Mouse (Mus musculus) midbrain, embryonic 11.5 days (tissue): ENCODE measurements around the gene Med24. TPM values are rescaled to one million over a fixed set of nuclear protein-coding genes. Genes with fewer than 3 reads are reported as not detected.
"Not testable (repeated sequence)": the region's sequence is repeated elsewhere in the genome, so short reads cannot be mapped to it uniquely, and the experiment has no call there.

Source experiments
- ATAC-seq: fragments of 200-750 bp; cut with Nextera tagmentation; 2 replicates; pipeline ENCODE4 v1.8.0; 2017; ENCODE audit warnings: moderate TSS enrichment, moderate library complexity; ENCODE audit not compliant: low FRiP score
- DNase-seq: peaks from one replicate; pipeline ENCODE4 v3.0.0; 2015; ENCODE audit warnings: low spot score; ENCODE audit errors: missing footprints
- H3K27ac ChIP-seq: fragments of 300-500 bp; sonication (generic); 2 replicates; pipeline ENCODE4 v1.5.1; 2014; ENCODE audit warnings: low read depth, low read length
- H3K27me3 ChIP-seq: fragments of 300-500 bp; sonication (generic); 2 replicates; pipeline ENCODE4 v1.6.1; 2014; ENCODE audit warnings: mild to moderate bottlenecking, low read length, moderate library complexity, mixed read lengths; ENCODE audit not compliant: control insufficient read depth, insufficient read depth
- H3K36me3 ChIP-seq: fragments of 300-500 bp; sonication (generic); 2 replicates; pipeline ENCODE4 v1.6.1; 2014; ENCODE audit warnings: mild to moderate bottlenecking, low read length, moderate library complexity, mixed read lengths; ENCODE audit not compliant: control insufficient read depth, insufficient read depth
- H3K4me1 ChIP-seq: fragments of 300-500 bp; sonication (generic); 2 replicates; pipeline ENCODE4 v1.6.1; 2014; ENCODE audit warnings: low read length; ENCODE audit not compliant: control insufficient read depth, insufficient read depth
- H3K4me2 ChIP-seq: fragments of 300-500 bp; sonication (generic); 2 replicates; pipeline ENCODE4 v1.6.1; 2014; ENCODE audit warnings: mild to moderate bottlenecking, moderate library complexity
- H3K4me3 ChIP-seq: fragments of 300-500 bp; sonication (generic); 2 replicates; pipeline ENCODE4 v1.5.1; 2014; ENCODE audit warnings: low read depth, low read length
- H3K9ac ChIP-seq: fragments of 300-500 bp; sonication (generic); 2 replicates; pipeline ENCODE4 v1.6.1; 2014; ENCODE audit warnings: low read length
- H3K9me3 ChIP-seq: fragments of 300-500 bp; sonication (generic); 2 replicates; pipeline ENCODE4 v1.6.1; 2016; ENCODE audit warnings: low read length; ENCODE audit not compliant: control insufficient read depth
- WGBS: fragments of 180-500 bp; shearing (Covaris S2); extraction: QIAGEN DNeasy Blood & Tissue Kit; methylation state at CpG from one replicate; pipeline ENCODE4 v1.1.7; 2014; 5-methylcytosine and 5-hydroxymethylcytosine counted together
- polyA plus RNA-seq: library from polyadenylated mRNA; unstranded; fragments of >200 nt; fragmentation: Nextera tagmentation; extraction: Ambion mirVana; gene quantifications from 2 replicates; pipeline ENCODE4 v1.2.1, GENCODE M21; 2014

The Med24 gene
- polyA plus RNA-seq, 1 experiment from 2014 or later: 67.1 TPM

DNA sequence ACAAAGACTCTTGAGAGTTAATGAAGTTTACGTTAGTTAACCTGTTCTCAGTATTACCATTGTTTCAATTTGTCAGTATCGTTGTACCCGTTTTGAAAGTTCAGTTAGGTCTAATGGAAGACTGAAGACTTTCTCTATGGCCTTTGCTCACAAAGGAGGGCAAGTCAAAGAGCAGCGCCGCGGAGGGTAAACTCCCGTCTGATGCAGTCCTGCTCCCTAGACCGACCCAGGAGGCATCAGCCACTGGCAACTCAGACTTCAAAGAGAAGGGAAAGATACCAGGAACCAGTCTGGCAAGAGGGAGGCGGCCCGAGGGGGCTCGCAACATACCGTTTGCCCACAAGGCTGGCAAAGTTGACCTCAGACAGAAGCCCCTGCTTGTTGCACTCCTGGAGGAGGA, 15.5 kb downstream of the Med24 start:
- no peak for DNase-seq
- H3K9me3 ChIP-seq: no peaks in the 10 kb centered on the region
- peaks cover 24% of the 10 kb centered on the region for H3K36me3 ChIP-seq
- WGBS: 89% methylated on average over 12 of the region's 12 CpGs
- H3K27me3 ChIP-seq: no peaks in the 10 kb centered on the region
- ATAC-seq: no peak
- no peaks in the 10 kb centered on the region; the same call in 1 of the 2 replicates for H3K4me1 ChIP-seq
- H3K27ac ChIP-seq: no peak overlapping the region
- H3K4me3 ChIP-seq: no peak overlapping the region
- no peak overlapping the region for H3K9ac ChIP-seq
- H3K4me2 ChIP-seq: no peak overlapping the region

GRCm38 (mm10) chr11:98712009-98712408, 17.2 kb downstream of the Med24 start:
- not testable (repeated sequence) for H3K4me2 ChIP-seq, H3K9ac ChIP-seq, H3K4me1 ChIP-seq, ATAC-seq, DNase-seq, H3K9me3 ChIP-seq, H3K4me3 ChIP-seq, H3K27me3 ChIP-seq, H3K27ac ChIP-seq
- peaks cover 27% of the 10 kb centered on the region for H3K36me3 ChIP-seq
- 92% methylated on average over 6 of the region's 6 CpGs for WGBS

- DNase-seq: no peak
- Histone ChIP-seq H3K27ac (no peak overlapping the region), H3K27me3 (no peaks in the 10 kb centered on the region), H3K4me2 (no peak overlapping the region), H3K9ac (no peak overlapping the region), H3K4me3 (no peak overlapping the region), H3K9me3 (no peaks in the 10 kb centered on the region), H3K4me1 (no peaks in the 10 kb centered on the region), H3K36me3 (peaks cover 33% of the 10 kb centered on the region)
- ATAC-seq: no peak
- 87% methylated on average over 4 of the region's 4 CpGs for WGBS
These were observed 18.2 kb downstream of the Med24 start for GRCm38 (mm10) chr11:98711046-98711434.

DNA sequence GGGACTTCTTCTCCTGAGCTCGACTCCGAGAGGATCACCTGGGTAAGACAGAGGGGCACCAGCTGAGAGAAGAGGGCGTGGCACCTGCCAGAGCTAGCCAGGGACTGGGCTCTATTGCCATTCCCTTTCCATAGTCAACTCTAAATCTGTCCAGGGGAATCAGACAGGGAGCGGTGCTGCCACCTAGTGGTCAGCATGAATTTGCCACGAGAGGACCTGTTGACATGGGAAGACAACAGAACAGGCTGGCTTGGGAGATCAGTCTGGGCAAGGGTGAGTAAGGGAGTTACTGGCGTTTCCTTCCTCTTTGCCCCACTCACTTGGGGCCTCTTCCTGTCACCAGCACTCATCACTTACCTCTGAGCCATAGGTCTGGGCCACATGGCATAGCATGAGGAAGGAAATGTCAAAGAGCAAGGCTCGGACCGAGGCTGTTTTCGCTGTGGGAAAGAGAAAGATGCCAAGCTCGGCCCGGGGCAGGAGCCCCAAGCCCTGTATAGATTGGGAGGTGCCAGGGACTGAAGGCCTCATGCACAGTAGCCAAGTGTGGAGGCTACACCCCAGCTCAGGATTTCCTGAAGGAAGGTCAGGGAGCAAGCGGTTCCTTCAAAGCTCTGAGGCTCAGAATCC, 18.7 kb downstream of the Med24 start:
- H3K27me3 ChIP-seq: no peaks in the 10 kb centered on the region
- no peak overlapping the region for H3K4me2 ChIP-seq
- H3K27ac ChIP-seq: no peak overlapping the region
- H3K9me3 ChIP-seq: no peaks in the 10 kb centered on the region
- no peak overlapping the region for H3K9ac ChIP-seq
- peak; percentile 97 for DNase-seq
- H3K4me3 ChIP-seq: no peak overlapping the region
- peak; percentile 30; the same call in 1 of the 2 replicates for ATAC-seq
- 55% methylated on average over 12 of the region's 12 CpGs for WGBS
- H3K4me1 ChIP-seq: no peaks in the 10 kb centered on the region
- peaks cover 36% of the 10 kb centered on the region for H3K36me3 ChIP-seq

- no peak overlapping the region for H3K4me2 ChIP-seq
- 90% methylated on average over 26 of the region's 26 CpGs for WGBS
- no peak overlapping the region for H3K4me3 ChIP-seq
- no peaks in the 10 kb centered on the region for H3K27me3 ChIP-seq
- H3K9me3 ChIP-seq: no peaks in the 10 kb centered on the region
- H3K36me3 ChIP-seq: peaks cover 30% of the 10 kb centered on the region
- no peaks in the 10 kb centered on the region for H3K4me1 ChIP-seq
- H3K9ac ChIP-seq: no peak overlapping the region
- H3K27ac ChIP-seq: no peak overlapping the region
- DNase-seq (no peak), ATAC-seq (no peak)
These were observed 20.1 kb downstream of the Med24 start for GRCm38 (mm10) chr11:98709001-98709741.

DNA sequence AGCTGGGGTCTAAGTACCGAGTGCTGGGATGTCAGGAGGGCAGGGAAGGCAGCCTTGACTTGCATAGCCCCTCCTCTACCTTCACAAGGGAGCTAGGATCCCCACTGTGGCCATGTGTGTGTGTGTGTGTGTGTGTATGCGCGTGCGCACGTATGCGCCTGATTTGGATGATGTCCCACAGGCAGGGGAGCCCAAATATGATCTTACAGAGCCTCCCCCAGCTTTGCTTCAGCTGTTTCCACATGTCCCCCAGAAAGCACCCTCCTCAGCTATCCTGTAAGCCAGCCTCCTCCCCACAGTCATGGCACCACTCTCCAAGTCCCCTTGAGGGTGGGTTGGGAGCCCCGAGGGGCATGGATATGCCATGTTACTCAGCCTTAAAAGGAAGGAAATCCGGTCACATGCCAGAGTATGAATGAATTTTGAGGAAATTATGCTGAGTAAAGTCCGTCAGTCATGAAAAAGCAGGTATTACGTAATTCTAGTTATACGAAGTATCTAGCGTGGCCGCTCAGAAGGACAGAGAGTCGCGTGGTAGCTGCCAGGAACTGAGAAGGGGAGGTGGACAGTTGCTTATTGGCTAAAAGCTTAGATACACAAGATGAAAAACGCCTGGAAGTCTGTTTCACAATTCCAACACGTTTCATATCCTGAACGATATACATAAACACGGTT, 20.8 kb downstream of the Med24 start:
- Histone ChIP-seq H3K4me3 (no peak overlapping the region), H3K27me3 (no peaks in the 10 kb centered on the region), H3K9ac (no peak overlapping the region), H3K9me3 (no peaks in the 10 kb centered on the region), H3K4me2 (no peak overlapping the region), H3K4me1 (no peaks in the 10 kb centered on the region), H3K27ac (no peak overlapping the region), H3K36me3 (peaks cover 30% of the 10 kb centered on the region)
- no peak for ATAC-seq
- no peak for DNase-seq
- 94% methylated on average over 19 of the region's 19 CpGs for WGBS

- Histone ChIP-seq H3K4me3 (no peak overlapping the region), H3K4me1 (no peaks in the 10 kb centered on the region), H3K27me3 (no peaks in the 10 kb centered on the region), H3K27ac (no peak overlapping the region), H3K36me3 (peaks cover 28% of the 10 kb centered on the region), H3K9ac (no peak overlapping the region), H3K4me2 (no peak overlapping the region), H3K9me3 (no peaks in the 10 kb centered on the region)
- DNase-seq: no peak
- ATAC-seq: no peak
- WGBS: 91% methylated on average over 22 of the region's 22 CpGs
These were observed 21.6 kb downstream of the Med24 start for GRCm38 (mm10) chr11:98707401-98708281.

DNA sequence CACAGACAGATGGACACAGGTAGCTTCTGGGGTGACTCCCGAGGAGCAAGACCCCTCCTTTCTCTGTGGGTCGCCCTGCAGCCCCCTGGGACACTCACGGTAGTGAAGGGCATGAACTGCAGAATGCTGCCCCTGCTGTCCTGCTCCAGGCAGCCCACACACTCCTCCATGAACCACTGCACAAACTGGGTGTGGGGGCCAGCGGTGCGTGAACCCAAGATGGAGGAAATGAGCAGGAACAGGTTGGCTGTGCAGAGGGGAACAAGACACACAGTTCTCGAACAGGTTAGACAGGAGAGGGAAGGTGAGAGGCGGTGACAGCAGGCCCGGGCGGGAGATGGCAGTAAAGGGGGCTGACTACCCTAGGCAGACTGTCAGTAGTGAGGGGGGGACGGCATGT, 24.2 kb downstream of the Med24 start:
- DNase-seq: no peak
- Histone ChIP-seq H3K27me3 (no peaks in the 10 kb centered on the region), H3K4me3 (no peak overlapping the region), H3K36me3 (peaks cover 23% of the 10 kb centered on the region), H3K27ac (no peak overlapping the region), H3K4me2 (no peak overlapping the region), H3K4me1 (no peaks in the 10 kb centered on the region), H3K9ac (no peak overlapping the region), H3K9me3 (no peaks in the 10 kb centered on the region)
- no peak for ATAC-seq
- 95% methylated on average over 10 of the region's 10 CpGs for WGBS
